In genomic region chr10:116275280-116275679, GRCm38 (mm10) we compare ENCODE assay signal across 10 mouse cellular contexts. TPM values are rescaled to one million over a fixed set of nuclear protein-coding genes. Genes with fewer than 3 reads are reported as not detected.
DNase-seq lines count a peak whose midpoint lies in the region; ATAC-seq and TF ChIP-seq lines count a peak whose summit lies in the region.
"Had no signal": no experiment of that assay in that cellular context is flagged by ENCODE, and none has a peak within 500 bp of the region (broad histone marks: within the 10 kb centered on the region; RNA-seq: fewer than 3 reads in every experiment).

Gene Ptprb, plus strand, starts transcription at chr10:116275523.

- H3K4me1 ChIP-seq in lung, embryonic 15.5 days: peaks cover 15% of the 10 kb centered on the region; the same call in 1 of the 2 replicates
- no peaks in the 10 kb centered on the region for H3K4me1 ChIP-seq in heart, postnatal 0 days (ENCODE audit: control insufficient read depth, insufficient read depth)
- H3K4me1 ChIP-seq in liver, embryonic 13.5 days (replicated peaks): no peaks in the 10 kb centered on the region
- H3K4me1 ChIP-seq in hindbrain, postnatal 0 days (ENCODE audit: insufficient read depth, low read length): no peaks in the 10 kb centered on the region
- H3K4me1 ChIP-seq in forebrain, embryonic 12.5 days: no peaks in the 10 kb centered on the region

- H3K27ac ChIP-seq in lung, embryonic 15.5 days: peak within 1 kb of the TSS; percentile 67
- H3K27ac ChIP-seq in heart, postnatal 0 days (ENCODE audit: low read depth): peak within 1 kb of the TSS; percentile 73
- no peak within 1 kb of the TSS for H3K27ac ChIP-seq in liver, embryonic 13.5 days
- H3K27ac ChIP-seq in hindbrain, postnatal 0 days: no peak within 1 kb of the TSS
- H3K27ac ChIP-seq in forebrain, embryonic 12.5 days: no peak within 1 kb of the TSS

- 0 out of 2 replicates have a peak, but pooled peaks have one; percentile 31 for TF ChIP-seq EP300 in heart, postnatal 0 days (IDR thresholded peaks at IDR 0.05; ENCODE audit: low read depth)

- peak within 1 kb of the TSS; percentile 35 for H3K4me2 ChIP-seq in lung, embryonic 15.5 days
- H3K4me2 ChIP-seq in heart, postnatal 0 days (ENCODE audit: low read depth, low read length): peak within 1 kb of the TSS; percentile 37
- H3K4me2 ChIP-seq in liver, embryonic 13.5 days: no peak within 1 kb of the TSS
- no peak within 1 kb of the TSS for H3K4me2 ChIP-seq in hindbrain, postnatal 0 days (ENCODE audit: low read depth, low read length)
- no peak within 1 kb of the TSS for H3K4me2 ChIP-seq in forebrain, embryonic 12.5 days

- H3K27me3 ChIP-seq in lung, embryonic 15.5 days: no peaks in the 10 kb centered on the region
- no peaks in the 10 kb centered on the region for H3K27me3 ChIP-seq in heart, postnatal 0 days (ENCODE audit: control insufficient read depth, insufficient read depth, low read length)
- H3K27me3 ChIP-seq in liver, embryonic 13.5 days: no peaks in the 10 kb centered on the region
- no peaks in the 10 kb centered on the region for H3K27me3 ChIP-seq in hindbrain, postnatal 0 days (ENCODE audit: insufficient read depth, low read length)
- H3K27me3 ChIP-seq in forebrain, embryonic 12.5 days: no peaks in the 10 kb centered on the region

- no peak for DNase-seq in lung, postnatal 14 days
- DNase-seq in gastrocnemius, adult 8-10 months (ENCODE audit: low spot score in 2 of 2): no peak
- no peak for DNase-seq in heart, postnatal 0 days (ENCODE audit: low spot score)
- DNase-seq in liver, embryonic 13.5 days: no peak
- DNase-seq in hindbrain, postnatal 0 days (ENCODE audit: low spot score): no peak
- DNase-seq: cerebellum, adult 8-10 months; right cerebral cortex, adult 18-20 months had no signal

- peak within 1 kb of the TSS; percentile 19; the same call in 1 of the 2 replicates for H3K9ac ChIP-seq in lung, embryonic 15.5 days
- peak within 1 kb of the TSS; percentile 31; the same call in 1 of the 2 replicates for H3K9ac ChIP-seq in heart, postnatal 0 days (replicated peaks; ENCODE audit: low read depth, low read length)
- no peak within 1 kb of the TSS for H3K9ac ChIP-seq in liver, embryonic 13.5 days
- H3K9ac ChIP-seq in hindbrain, postnatal 0 days (replicated peaks; ENCODE audit: low read length): no peak within 1 kb of the TSS
- no peak within 1 kb of the TSS for H3K9ac ChIP-seq in forebrain, embryonic 12.5 days

- TF ChIP-seq CTCF in heart, postnatal 0 days (IDR thresholded peaks at IDR 0.05; ENCODE audit: low read depth): no peak
- no peak for TF ChIP-seq CTCF in hindbrain, postnatal 0 days (IDR thresholded peaks at IDR 0.05; ENCODE audit: low read depth)

- no peaks in the 10 kb centered on the region for H3K36me3 ChIP-seq in lung, embryonic 15.5 days
- no peaks in the 10 kb centered on the region for H3K36me3 ChIP-seq in heart, postnatal 0 days (replicated peaks; ENCODE audit: control insufficient read depth, insufficient read depth, low read length)
- no peaks in the 10 kb centered on the region for H3K36me3 ChIP-seq in liver, embryonic 13.5 days
- H3K36me3 ChIP-seq in hindbrain, postnatal 0 days (ENCODE audit: insufficient read depth, low read length): no peaks in the 10 kb centered on the region
- no peaks in the 10 kb centered on the region for H3K36me3 ChIP-seq in forebrain, embryonic 12.5 days (replicated peaks)

- ATAC-seq in lung, embryonic 15.5 days (ENCODE audit: borderline replicate concordance, extremely low read depth, low FRiP score, low TSS enrichment): no peak
- no peak for ATAC-seq in heart, postnatal 0 days (ENCODE audit: insufficient read depth, low read depth)
- ATAC-seq in liver, embryonic 13.5 days (ENCODE audit: low read depth): no peak
- no peak for ATAC-seq in hindbrain, postnatal 0 days
- ATAC-seq in forebrain, embryonic 12.5 days (ENCODE audit: low FRiP score): no peak
- ATAC-seq in inflammation-experienced regulatory T-cells, adult 6 months: no peak

- H3K9me3 ChIP-seq in lung, embryonic 15.5 days: no peaks in the 10 kb centered on the region
- no peaks in the 10 kb centered on the region for H3K9me3 ChIP-seq in heart, postnatal 0 days (replicated peaks; ENCODE audit: control insufficient read depth, low read length)
- H3K9me3 ChIP-seq in liver, embryonic 13.5 days (replicated peaks): no peaks in the 10 kb centered on the region
- no peaks in the 10 kb centered on the region for H3K9me3 ChIP-seq in hindbrain, postnatal 0 days (ENCODE audit: low read length)
- H3K9me3 ChIP-seq in forebrain, embryonic 12.5 days: no peaks in the 10 kb centered on the region

- WGBS in lung, embryonic 15.5 days: 31% methylated on average over 7 of the region's 7 CpGs
- WGBS in heart, postnatal 0 days: 36% methylated on average over 7 of the region's 7 CpGs
- 13% methylated on average over 7 of the region's 7 CpGs for WGBS in liver, embryonic 13.5 days (ENCODE audit: insufficient replicate concordance)
- WGBS in hindbrain, postnatal 0 days: 68% methylated on average over 7 of the region's 7 CpGs
- 81% methylated on average over 7 of the region's 7 CpGs for WGBS in forebrain, embryonic 12.5 days

- H3K4me3 ChIP-seq in lung, embryonic 15.5 days: peak within 1 kb of the TSS; percentile 33
- H3K4me3 ChIP-seq in heart, postnatal 0 days (ENCODE audit: low read depth, low read length): peak within 1 kb of the TSS; percentile 33
- peak within 1 kb of the TSS; percentile 18; the same call in 1 of the 2 replicates for H3K4me3 ChIP-seq in liver, embryonic 13.5 days (replicated peaks)
- no peak within 1 kb of the TSS for H3K4me3 ChIP-seq in hindbrain, postnatal 0 days (ENCODE audit: low read length)
- H3K4me3 ChIP-seq in forebrain, embryonic 12.5 days (replicated peaks): no peak within 1 kb of the TSS

RNA-seq across cellular contexts. Expression of gene Ptprb, which starts in this region (rescaled TPM):
- 12.5 and 14.3 TPM in 2 replicates for polyA plus RNA-seq in lung, embryonic 15.5 days (2015; fragmentation: Nextera tagmentation; extraction: Ambion mirVana)
- 10 to 100 TPM; 16.5 to 22.8 (median 20.0) TPM for total RNA-seq in gastrocnemius, adult 8-10 months (2022)
- 22.3 and 24.5 TPM in 2 replicates for total RNA-seq in heart, postnatal 0 days (2014; rRNA removed; ENCODE audit: low replicate concordance)
- polyA plus RNA-seq in heart, postnatal 0 days (2015; fragmentation: Nextera tagmentation; extraction: Ambion mirVana): 6.2 and 6.9 TPM in 2 replicates
- 1.2 TPM in 2 replicates for polyA plus RNA-seq in liver, embryonic 13.5 days (2015; fragmentation: Nextera tagmentation; extraction: Ambion mirVana)
- total RNA-seq in hindbrain, postnatal 0 days (2014; rRNA removed): 8.1 and 8.8 TPM in 2 replicates
- polyA plus RNA-seq in hindbrain, postnatal 0 days (2015; fragmentation: Nextera tagmentation; extraction: Ambion mirVana): 3.1 and 3.5 TPM in 2 replicates
- polyA plus RNA-seq in forebrain, embryonic 12.5 days (2016; fragmentation: Nextera tagmentation; extraction: Ambion mirVana): 2.8 and 2.9 TPM in 2 replicates
- under 1 TPM in 1 of 3 experiments, not detected in 2; 0.13 TPM for polyA plus RNA-seq in inflammation-experienced regulatory T-cells, adult 6 months (2017; shearing (Covaris generic))

Comparison
In these comparisons a context has a peak if more than half of its experiments do, and no peak if none do; other contexts are left out.
1. H3K27ac ChIP-seq: peak in lung, embryonic 15.5 days (single experiment) and heart, postnatal 0 days (single experiment); none in liver, embryonic 13.5 days (single experiment), hindbrain, postnatal 0 days (single experiment) and forebrain, embryonic 12.5 days (single experiment).
2. H3K4me2 ChIP-seq: peak in lung, embryonic 15.5 days (single experiment) and heart, postnatal 0 days (single experiment); none in liver, embryonic 13.5 days (single experiment), hindbrain, postnatal 0 days (single experiment) and forebrain, embryonic 12.5 days (single experiment).
3. H3K4me3 ChIP-seq: peak in lung, embryonic 15.5 days (single experiment), heart, postnatal 0 days (single experiment) and liver, embryonic 13.5 days (single experiment); none in hindbrain, postnatal 0 days (single experiment) and forebrain, embryonic 12.5 days (single experiment).
4. H3K9ac ChIP-seq: peak in lung, embryonic 15.5 days (single experiment) and heart, postnatal 0 days (single experiment); none in liver, embryonic 13.5 days (single experiment), hindbrain, postnatal 0 days (single experiment) and forebrain, embryonic 12.5 days (single experiment).